Mouse (Mus musculus) left cerebral cortex, postnatal 25 days (tissue): ENCODE measurements at regions not wholly inside any gene's neighbourhood (a gene's known extent, or its start where the extent isn't known, plus 50 kb on each side); places are given as distances from the start of the nearest gene placed in this dataset.

Experiments used
- DNase-seq, 2 experiments: peaks; one replicate each; pipeline ENCODE4 v3.0.0; 2022; ENCODE audit warnings: low spot score in 2 of 2, mixed read lengths in 1 of 2
- intact Hi-C: fragments of 180-260 bp; cut with DNase I; formaldehyde crosslinking; loops from one replicate; pipeline ENCODE4 v1.15.1; 2025

GRCm38 (mm10) chr1:14460811-14461210, 1632.3 kb downstream of the 4930444P10Rik start:
- DNase-seq = no peak
- intact Hi-C loops = no loop called here

DNA sequence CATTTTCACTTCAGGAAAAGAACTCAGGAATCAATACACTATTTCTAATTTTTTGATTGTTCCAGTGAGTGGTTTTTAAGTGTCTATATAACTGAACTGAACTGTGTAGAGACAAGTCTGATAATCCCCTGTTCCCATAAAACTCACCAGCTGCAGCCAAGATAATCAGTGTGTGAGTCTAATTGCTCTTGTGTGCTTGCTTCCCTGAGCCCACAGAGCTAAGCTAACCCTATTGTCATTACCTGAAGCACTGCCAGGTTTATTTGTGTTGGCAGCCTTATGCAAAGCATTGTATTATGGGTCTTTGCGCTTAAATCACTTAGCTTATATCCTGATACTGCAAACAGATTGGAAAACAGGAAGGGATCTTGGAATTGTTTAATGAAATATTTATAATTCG, 1663.8 kb downstream of the 4930444P10Rik start:
- intact Hi-C loops = no loop called here
- DNase-seq = no peak

DNA sequence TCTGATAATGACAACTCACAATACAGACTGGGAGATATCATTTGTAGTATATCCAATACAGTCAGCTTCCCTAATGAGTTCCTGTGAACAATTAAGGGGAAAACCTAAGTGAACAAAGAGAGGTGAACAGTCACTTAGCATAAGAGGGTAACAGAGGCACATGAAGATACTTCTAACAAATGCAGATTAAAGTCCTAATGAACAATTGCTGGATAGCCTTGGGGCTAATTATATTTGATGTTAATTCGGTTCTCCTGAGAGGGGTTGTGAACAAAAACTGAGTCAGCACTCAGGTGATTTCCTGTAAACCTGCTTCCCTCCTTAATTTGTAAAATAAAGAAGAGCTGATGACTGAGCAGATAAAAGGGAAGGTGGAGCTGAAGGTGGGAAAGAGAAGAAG, 1672.1 kb downstream of the 4930444P10Rik start:
- no peak for DNase-seq
- intact Hi-C loops = no loop called here

- no peak for DNase-seq
- intact Hi-C loops = no loop called here
These were observed 1679.2 kb downstream of the 4930444P10Rik start for GRCm38 (mm10) chr1:14413826-14414445.

DNA sequence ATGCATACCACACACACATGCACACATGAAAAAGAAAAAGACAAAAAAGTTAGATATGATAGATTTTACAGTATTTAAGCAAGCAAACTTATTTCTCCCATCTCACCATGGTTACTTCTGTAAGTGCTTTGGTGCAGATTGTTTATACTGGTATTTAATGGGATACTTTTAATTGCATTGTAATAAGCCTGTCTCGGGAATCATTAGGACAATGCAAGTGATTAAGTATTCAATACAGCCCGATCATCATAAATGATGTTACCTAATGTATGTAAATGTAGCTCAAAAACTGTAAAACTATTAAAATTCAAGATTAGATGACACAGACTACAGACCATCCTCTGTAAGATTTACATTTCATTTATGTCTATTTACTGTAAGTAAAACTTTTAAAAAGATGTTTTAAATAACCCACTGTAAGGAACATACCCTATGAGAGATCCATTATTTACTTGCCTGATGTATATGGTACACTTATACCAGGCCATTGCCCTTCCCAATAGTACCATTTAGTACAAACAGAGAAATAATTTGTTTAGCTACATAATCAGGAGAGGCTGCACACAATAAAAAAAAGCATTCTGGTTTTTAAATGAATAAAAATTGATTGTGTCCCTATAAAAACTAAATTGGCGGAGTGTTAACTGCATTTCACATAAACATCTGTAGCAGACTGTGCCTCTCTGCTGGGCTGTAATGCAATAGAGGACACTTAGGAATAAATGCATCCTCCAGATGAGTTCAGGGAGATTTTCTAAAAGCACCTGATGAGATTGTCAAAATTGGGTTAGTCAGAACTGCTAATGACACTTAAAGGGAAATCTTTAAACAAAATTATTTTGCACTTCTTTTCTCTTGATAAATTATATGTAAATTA, 1722.9 kb downstream of the 4930444P10Rik start:
- intact Hi-C loops = no loop called here
- DNase-seq = no peak

DNA sequence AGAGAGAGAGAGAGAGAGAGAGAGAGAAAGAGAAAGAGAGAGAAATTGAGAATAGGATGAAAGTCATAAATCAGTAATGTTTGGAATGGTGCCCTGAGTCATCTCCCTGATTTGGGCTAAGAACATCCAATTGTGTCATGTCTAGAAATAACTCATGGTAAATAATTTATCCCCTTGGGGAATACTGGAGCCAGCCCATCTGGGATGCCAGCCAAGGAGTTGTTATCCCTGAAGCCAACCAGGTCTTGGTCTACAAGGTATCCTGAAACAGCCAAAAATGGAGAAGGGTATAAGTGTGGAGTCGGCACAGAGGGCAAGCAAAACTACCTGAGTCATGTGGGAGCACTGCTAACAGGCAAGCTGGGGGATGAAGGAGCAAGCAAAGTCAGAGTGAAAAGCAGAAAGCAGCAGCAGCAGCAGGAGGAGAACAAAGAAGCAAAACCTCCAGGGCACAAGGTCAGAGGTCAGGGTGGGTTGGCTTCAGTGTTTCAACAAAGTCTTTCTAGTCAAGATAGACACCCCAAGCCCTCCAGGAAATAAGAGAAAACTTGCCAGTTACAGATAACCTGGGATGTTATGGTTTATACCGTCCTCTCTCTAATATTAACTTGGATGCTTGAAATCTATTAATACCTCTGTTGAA, 1733.0 kb downstream of the 4930444P10Rik start:
- intact Hi-C loops = no loop called here
- DNase-seq = no peak
